Mouse (Mus musculus) stomach, postnatal 0 days (tissue): ENCODE measurements around the gene Armc10. TPM values are rescaled to one million over a fixed set of nuclear protein-coding genes. Genes with fewer than 3 reads are reported as not detected.

Experiments used
- ATAC-seq: fragments of 200-750 bp; cut with Nextera tagmentation; 2 replicates; pipeline ENCODE4 v1.8.0; 2017; ENCODE audit not compliant: low FRiP score, low TSS enrichment
- DNase-seq: peaks from one replicate; pipeline ENCODE4 v3.0.0-alpha.2; 2016; ENCODE audit warnings: low spot score
- H3K27ac ChIP-seq: fragments of 300-500 bp; sonication (generic); replicated peaks from 2 replicates; pipeline ENCODE4 v1.5.1; 2014; ENCODE audit warnings: mild to moderate bottlenecking, control low read depth
- H3K27me3 ChIP-seq: fragments of 300-500 bp; sonication (generic); 2 replicates; pipeline ENCODE4 v1.6.1; 2014; ENCODE audit warnings: low read length; ENCODE audit not compliant: control insufficient read depth, insufficient read depth
- H3K36me3 ChIP-seq: fragments of 300-500 bp; sonication (generic); 2 replicates; pipeline ENCODE4 v1.6.1; 2014; ENCODE audit warnings: low read length, mixed read lengths; ENCODE audit not compliant: control insufficient read depth, insufficient read depth
- H3K4me1 ChIP-seq: fragments of 300-500 bp; sonication (generic); replicated peaks from 2 replicates; pipeline ENCODE4 v1.6.1; 2014; ENCODE audit warnings: antibody characterized with exemption; ENCODE audit not compliant: control insufficient read depth, insufficient read depth
- H3K4me2 ChIP-seq: fragments of 300-500 bp; sonication (generic); replicated peaks from 2 replicates; pipeline ENCODE4 v1.6.1; 2014; ENCODE audit warnings: low read depth, mild to moderate bottlenecking, control low read depth, moderate library complexity
- H3K4me3 ChIP-seq: fragments of 300-500 bp; sonication (generic); 2 replicates; pipeline ENCODE4 v1.5.1; 2014; ENCODE audit warnings: low read depth, low read length, control low read depth
- H3K9ac ChIP-seq: fragments of 300-500 bp; sonication (generic); 2 replicates; pipeline ENCODE4 v1.6.1; 2014; ENCODE audit warnings: mild to moderate bottlenecking, low read length, control low read depth, mixed read lengths
- H3K9me3 ChIP-seq: fragments of 300-500 bp; sonication (generic); 2 replicates; pipeline ENCODE4 v1.6.1; 2016; ENCODE audit warnings: low read length; ENCODE audit not compliant: control insufficient read depth
- CTCF ChIP-seq: IDR thresholded peaks from 2 replicates; pipeline ENCODE4 v1.5.1; 2016; ENCODE audit warnings: antibody characterized with exemption, low read depth, mild to moderate bottlenecking, moderate library complexity
- EP300 ChIP-seq: optimal IDR thresholded peaks from 2 replicates; pipeline ENCODE3; 2016; ENCODE audit warnings: antibody characterized with exemption
- WGBS: fragments of 180-500 bp; shearing (Covaris S2); extraction: QIAGEN DNeasy Blood & Tissue Kit; methylation state at CpG from one replicate; pipeline ENCODE4 v1.1.7; 2014; 5-methylcytosine and 5-hydroxymethylcytosine counted together
- polyA plus RNA-seq: library from polyadenylated mRNA; unstranded; fragments of >200 nt; fragmentation: Nextera tagmentation; extraction: Ambion mirVana; gene quantifications from 2 replicates; pipeline ENCODE4 v1.2.1, GENCODE M21; 2015

The Armc10 gene
- polyA plus RNA-seq, 1 experiment from 2014 or later = 20.5 TPM

- DNase-seq = no peak
- Histone ChIP-seq H3K4me2 (no peak overlapping the region), H3K4me1 (no peaks in the 10 kb centered on the region), H3K27me3 (no peaks in the 10 kb centered on the region), H3K27ac (no peak overlapping the region), H3K9ac (no peak overlapping the region), H3K4me3 (no peak overlapping the region), H3K9me3 (no peaks in the 10 kb centered on the region), H3K36me3 (no peaks in the 10 kb centered on the region)
- TF ChIP-seq EP300 (no peak), CTCF (no peak)
- whole genome bisulfite sequencing = 78% methylated on average over 3 of the region's 3 CpGs
- no peak for ATAC-seq
These were observed 29.1 kb upstream of the Armc10 start for GRCm38 (mm10) chr5:21616450-21617009.

GRCm38 (mm10) chr5:21625916-21626315 is 19.7 kb upstream of the Armc10 start:
- no peak for TF ChIP-seq EP300
- no peak for TF ChIP-seq CTCF
- H3K9ac ChIP-seq = no peak overlapping the region
- ATAC-seq (no peak), DNase-seq (no peak)
- H3K4me2 ChIP-seq = no peak overlapping the region
- no peak overlapping the region for H3K27ac ChIP-seq
- H3K27me3 ChIP-seq = no peaks in the 10 kb centered on the region
- H3K4me1 ChIP-seq = no peaks in the 10 kb centered on the region
- H3K4me3 ChIP-seq = no peak overlapping the region
- no peaks in the 10 kb centered on the region for H3K36me3 ChIP-seq
- no peaks in the 10 kb centered on the region for H3K9me3 ChIP-seq

- Histone ChIP-seq H3K36me3 (no peaks in the 10 kb centered on the region), H3K4me2 (no peak overlapping the region), H3K27me3 (no peaks in the 10 kb centered on the region), H3K27ac (no peak overlapping the region), H3K9me3 (no peaks in the 10 kb centered on the region), H3K4me1 (no peaks in the 10 kb centered on the region), H3K9ac (no peak overlapping the region), H3K4me3 (no peak overlapping the region)
- TF ChIP-seq EP300 (no peak), CTCF (peak; percentile 87)
- WGBS = 0% methylated on average over 1 of the region's 1 CpGs
- no peak for ATAC-seq
- peak; percentile 51 for DNase-seq
These were observed 4.7 kb upstream of the Armc10 start for GRCm38 (mm10) chr5:21640961-21641360.

GRCm38 (mm10) chr5:21643606-21644005 is 2.0 kb upstream of the Armc10 start:
- H3K36me3 ChIP-seq = peaks cover 3% of the 10 kb centered on the region; the same call in 1 of the 2 replicates
- no peak overlapping the region for H3K4me3 ChIP-seq
- 30% methylated on average over 1 of the region's 1 CpGs for WGBS
- H3K4me2 ChIP-seq = no peak overlapping the region
- no peaks in the 10 kb centered on the region for H3K4me1 ChIP-seq
- H3K9me3 ChIP-seq = no peaks in the 10 kb centered on the region
- no peak overlapping the region for H3K27ac ChIP-seq
- no peak overlapping the region for H3K9ac ChIP-seq
- no peaks in the 10 kb centered on the region for H3K27me3 ChIP-seq
- ATAC-seq (no peak), DNase-seq (no peak)
- TF ChIP-seq CTCF (no peak), EP300 (no peak)

GRCm38 (mm10) chr5:21644891-21645438 is 648 bp upstream of the Armc10 start:
- Histone ChIP-seq H3K9ac (no peak overlapping the region), H3K27ac (no peak overlapping the region), H3K4me3 (peak overlapping the region; percentile 31), H3K27me3 (no peaks in the 10 kb centered on the region), H3K9me3 (no peaks in the 10 kb centered on the region), H3K4me2 (peak overlapping the region; percentile 94), H3K36me3 (peaks cover 10% of the 10 kb centered on the region; the same call in 1 of the 2 replicates), H3K4me1 (no peaks in the 10 kb centered on the region)
- no peak for TF ChIP-seq EP300
- peak; percentile 39 for TF ChIP-seq CTCF
- DNase-seq (no peak), ATAC-seq (no peak)
- WGBS = 17% methylated on average over 14 of the region's 14 CpGs

- 0% methylated on average over 17 of the region's 25 CpGs for WGBS
- H3K9ac ChIP-seq = peak overlapping the region; percentile 84
- H3K4me1 ChIP-seq = no peaks in the 10 kb centered on the region
- no peak for DNase-seq
- H3K9me3 ChIP-seq = no peaks in the 10 kb centered on the region
- H3K27ac ChIP-seq = peak overlapping the region; percentile 90
- no peak for TF ChIP-seq CTCF
- TF ChIP-seq EP300 = no peak
- H3K4me3 ChIP-seq = peak overlapping the region; percentile 81
- ATAC-seq = no peak
- peaks cover 12% of the 10 kb centered on the region; the same call in 1 of the 2 replicates for H3K36me3 ChIP-seq
- H3K4me2 ChIP-seq = peak overlapping the region; percentile 94
- H3K27me3 ChIP-seq = no peaks in the 10 kb centered on the region
These were observed 499 bp downstream of the Armc10 start for GRCm38 (mm10) chr5:21646133-21646491.
